Mouse (Mus musculus) bone marrow, adult 2 months (tissue): Measurements from ENCODE around the gene Tmprss4.

Experiments
- CTCF ChIP-seq: fragments of 200-500 bp; IDR thresholded peaks from 2 replicates; pipeline ENCODE4 v1.5.1; 2011; ENCODE audit warnings: low read length, control low read depth; ENCODE audit not compliant: control insufficient read depth, insufficient read depth
- POLR2A ChIP-seq: fragments of 200-500 bp; IDR thresholded peaks from 2 replicates; pipeline ENCODE4 v1.6.1; 2011; ENCODE audit warnings: low read depth, mild to moderate bottlenecking, control low read depth, low read length, borderline replicate concordance; ENCODE audit not compliant: control insufficient read depth

DNA sequence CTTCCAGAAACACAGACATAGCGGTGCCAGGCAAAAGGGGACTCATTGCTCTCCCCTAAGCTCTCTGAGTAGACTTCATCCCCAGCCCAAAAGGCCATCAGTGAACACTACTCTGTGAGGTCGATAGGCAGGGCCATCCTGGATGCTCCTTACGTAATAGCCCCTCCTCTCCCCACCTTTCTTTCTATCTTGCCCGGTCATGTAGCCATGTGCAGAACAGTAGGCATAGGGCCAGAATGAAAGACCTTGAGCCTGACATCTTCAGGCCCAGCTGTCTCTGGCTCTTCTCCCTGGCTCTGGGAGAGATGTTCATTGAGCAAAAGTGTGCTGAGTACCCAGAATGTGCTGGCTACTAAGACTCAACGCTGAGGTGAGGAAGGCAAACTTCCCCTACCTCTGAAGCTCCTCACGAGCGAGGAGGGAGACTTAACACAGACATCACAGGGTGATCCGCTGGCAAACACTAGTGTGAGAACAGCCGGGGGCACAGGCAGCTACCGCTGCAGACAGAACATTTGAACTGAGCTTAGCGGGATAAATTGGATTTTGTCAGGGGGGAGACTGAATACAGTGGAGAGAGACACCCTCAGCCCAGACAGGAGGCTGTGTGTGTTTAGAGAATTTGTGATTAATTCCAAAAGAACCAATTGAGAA lies 11.8 kb upstream of the Tmprss4 start:
- TF ChIP-seq POLR2A (no peak), CTCF (no peak)
